Mouse (Mus musculus) forelimb bud, embryonic 11.5 days (tissue): ENCODE measurements around the gene Nemp1.
A peak's percentile ranks its signal among the peaks of the same experiment; 100 is the strongest.

Experiments used
- DNase-seq: peaks from one replicate; pipeline ENCODE4 v3.0.0-alpha.2; 2012; ENCODE audit warnings: low read depth, low spot score

Nemp1 gene

DNA sequence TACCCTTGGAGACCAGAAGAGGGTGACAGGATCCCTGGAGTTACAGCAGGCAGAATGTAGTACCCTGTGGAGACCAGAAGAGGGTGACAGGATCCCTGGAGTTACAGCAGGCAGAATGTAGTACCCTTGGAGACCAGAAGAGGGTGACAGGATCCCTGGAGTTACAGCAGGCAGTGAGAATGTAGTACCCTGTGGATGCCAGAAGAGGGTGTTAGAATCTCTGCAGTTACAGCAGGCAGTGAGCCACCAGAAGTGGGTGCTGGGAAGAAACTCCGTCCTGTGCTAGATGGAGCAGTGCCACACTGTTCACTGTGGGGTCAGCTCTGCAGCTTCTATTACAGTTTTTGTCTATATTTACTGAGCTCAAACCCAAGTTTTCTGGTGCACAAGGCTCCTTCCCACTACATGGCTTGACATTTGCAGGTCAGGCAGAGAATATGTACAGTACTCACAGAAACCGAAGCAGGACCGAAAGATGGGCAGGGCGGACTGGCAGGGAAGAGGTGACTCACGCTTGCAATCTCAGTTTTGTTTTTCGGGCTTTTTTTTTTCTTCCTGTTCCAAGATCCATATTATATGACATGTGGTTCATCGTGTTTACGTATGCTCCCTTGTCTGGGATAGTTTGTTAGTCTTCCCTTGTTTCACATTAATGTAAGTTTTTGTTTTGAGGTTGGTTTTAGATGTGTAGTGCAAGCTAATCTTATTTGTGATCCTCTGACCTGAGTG lies 8.3 kb downstream of the Nemp1 start:
- DNase-seq, result peak; percentile 83

- no peak for DNase-seq
These were observed 9.2 kb downstream of the Nemp1 start for GRCm38 (mm10) chr10:127675859-127676398.

- DNase-seq, result peak; percentile 98
These were observed 10.2 kb downstream of the Nemp1 start for GRCm38 (mm10) chr10:127676691-127677548.

DNA sequence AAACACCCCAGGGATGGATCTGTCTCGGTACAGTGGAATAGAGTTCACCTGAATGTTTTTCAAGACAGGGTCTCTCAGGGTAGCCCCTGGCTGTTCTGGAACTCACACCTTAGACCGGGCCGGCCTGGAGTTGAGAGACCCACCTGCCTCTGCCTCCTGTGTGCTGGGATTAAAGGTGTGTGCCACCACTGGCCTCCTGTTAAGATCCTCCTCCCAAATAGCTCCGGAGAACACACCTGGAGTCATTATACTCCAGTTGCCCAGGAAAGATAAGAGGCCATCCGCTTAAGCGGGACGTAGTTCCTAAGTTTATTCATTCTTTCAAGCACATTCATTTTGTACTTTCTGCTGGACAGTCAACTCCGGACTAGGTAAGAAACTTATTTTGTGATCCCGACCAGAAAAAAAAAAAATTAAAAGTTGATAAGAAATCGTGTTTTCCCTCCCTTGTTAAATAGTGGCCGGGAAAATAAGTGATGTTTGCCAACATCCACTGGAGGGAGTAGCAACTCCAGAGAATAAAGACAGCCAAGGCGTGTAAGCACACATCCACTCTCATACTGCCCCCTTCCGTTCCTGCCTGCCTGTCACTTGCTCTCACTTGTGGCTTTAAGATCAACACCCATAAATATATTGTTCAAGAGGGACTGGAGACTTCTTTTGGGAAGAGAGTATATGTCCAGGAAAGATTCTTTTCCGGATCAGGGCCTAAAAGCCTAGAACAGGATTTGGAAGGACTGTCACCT lies 11.1 kb downstream of the Nemp1 start:
- peak; percentile 71 for DNase-seq

GRCm38 (mm10) chr10:127679208-127679607 lies 12.5 kb downstream of the Nemp1 start:
- no peak for DNase-seq

DNA sequence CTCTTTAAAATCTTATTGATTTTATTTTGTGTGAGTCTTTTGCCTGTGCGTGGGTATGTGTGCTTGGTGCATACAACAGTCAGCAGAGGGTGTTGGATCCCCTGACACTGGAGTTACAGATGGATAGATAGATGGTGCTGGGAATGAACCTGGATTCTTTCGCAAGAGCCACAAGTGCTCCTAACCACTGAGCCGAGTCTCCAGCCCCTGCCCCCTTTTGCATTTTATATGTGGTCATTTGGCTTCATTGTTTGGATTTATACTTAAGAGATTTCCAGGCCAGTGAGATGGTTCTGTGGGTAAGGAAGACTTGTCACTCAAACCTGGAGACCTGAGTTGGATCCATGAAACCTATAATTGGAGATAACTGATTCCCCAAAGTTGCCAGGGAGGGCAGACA lies 13.2 kb downstream of the Nemp1 start:
- DNase-seq, result no peak

- no peak for DNase-seq
These were observed 16.2 kb downstream of the Nemp1 start for GRCm38 (mm10) chr10:127682886-127683285.

GRCm38 (mm10) chr10:127691053-127691452 lies 24.4 kb downstream of the Nemp1 start:
- no peak for DNase-seq

DNA sequence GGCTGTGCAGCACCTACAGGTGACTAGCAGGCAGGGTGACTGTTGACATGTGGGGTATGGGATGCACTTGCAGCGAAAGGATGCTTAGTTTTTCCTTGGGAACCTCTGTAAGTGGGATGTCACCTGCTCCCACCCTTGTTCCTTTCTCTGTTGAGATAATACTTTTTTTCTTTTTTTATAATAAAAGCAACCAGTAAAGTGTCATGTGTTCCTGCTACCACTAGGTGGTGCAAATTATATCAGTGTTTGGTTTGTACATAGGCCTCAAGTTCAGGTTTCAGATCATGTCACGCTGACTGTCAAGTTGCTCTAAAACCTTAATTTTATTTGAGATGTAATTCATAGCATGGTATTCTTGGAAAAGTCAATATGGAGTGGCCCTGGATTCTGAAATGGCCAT lies 27.9 kb downstream of the Nemp1 start:
- no peak for DNase-seq

DNA sequence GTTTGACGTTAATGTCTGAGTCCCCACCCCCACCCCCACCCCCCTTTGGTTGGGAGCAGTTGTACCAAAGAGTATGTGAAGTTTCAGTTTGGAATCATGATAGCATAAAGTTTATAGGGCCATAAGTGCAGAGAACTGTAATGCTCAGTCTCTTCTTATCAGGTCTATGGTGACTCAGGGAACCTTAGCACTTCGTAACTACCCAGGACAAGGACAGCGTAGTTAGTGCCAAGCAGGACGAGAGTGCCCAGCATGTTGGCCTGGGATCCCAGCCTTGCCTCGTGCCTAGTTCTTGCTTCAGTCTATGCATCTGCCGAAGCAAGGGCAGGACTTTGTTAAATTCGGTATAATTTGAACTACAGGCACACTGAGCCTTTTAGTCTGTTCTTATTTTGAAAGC lies 29.1 kb downstream of the Nemp1 start:
- no peak for DNase-seq

GRCm38 (mm10) chr10:127698966-127699365 lies 32.3 kb downstream of the Nemp1 start:
- DNase-seq, result no peak

- no peak for DNase-seq
These were observed 36.6 kb downstream of the Nemp1 start for GRCm38 (mm10) chr10:127703299-127703698.

GRCm38 (mm10) chr10:127704293-127704692 lies 37.6 kb downstream of the Nemp1 start:
- DNase-seq, result no peak

GRCm38 (mm10) chr10:127704766-127705220 lies 38.1 kb downstream of the Nemp1 start, which contains the start of gene Myo1a:
TSS of gene Myo1a (plus strand) at chr10:127705170.
- DNase-seq, result no peak

DNA sequence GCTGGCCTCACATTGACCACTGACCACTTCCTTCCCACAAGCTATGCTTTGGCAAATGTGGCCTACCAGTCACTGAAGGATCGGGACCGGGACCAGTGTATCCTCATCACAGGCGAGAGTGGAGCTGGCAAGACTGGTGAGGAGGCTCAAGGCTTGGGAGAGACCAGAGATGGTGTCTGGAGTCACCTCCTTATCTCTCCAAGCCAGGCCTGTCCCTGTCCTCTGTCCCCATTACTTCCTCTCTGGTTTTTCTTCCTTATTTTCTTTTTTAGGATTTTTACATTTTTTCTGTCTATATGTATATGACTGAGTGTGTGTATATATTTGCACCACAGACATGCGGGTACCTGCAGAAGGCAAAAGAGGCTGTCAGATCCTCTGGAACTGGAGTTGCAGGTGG lies 39.1 kb downstream of the Nemp1 start:
- no peak for DNase-seq

DNA sequence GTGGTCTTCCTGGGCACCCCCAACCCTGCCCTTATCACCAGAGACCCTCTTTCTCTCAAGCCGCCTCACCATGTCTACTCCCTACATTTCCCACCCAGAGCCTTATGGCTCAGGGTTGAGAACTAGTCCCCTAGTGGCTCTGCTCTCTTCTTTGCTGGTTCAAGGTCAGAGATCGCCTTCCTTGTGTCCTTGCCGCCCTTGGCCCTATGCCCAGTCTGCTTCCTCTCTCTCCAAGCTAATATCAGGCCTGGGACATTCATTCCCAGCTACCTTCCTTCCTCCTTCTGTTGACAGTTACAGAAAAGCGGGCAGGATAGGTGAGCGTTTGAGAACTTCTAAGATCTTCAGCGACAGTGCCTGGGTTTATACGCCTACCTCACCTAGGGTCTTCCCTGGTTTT lies 41.0 kb downstream of the Nemp1 start:
- no peak for DNase-seq

DNA sequence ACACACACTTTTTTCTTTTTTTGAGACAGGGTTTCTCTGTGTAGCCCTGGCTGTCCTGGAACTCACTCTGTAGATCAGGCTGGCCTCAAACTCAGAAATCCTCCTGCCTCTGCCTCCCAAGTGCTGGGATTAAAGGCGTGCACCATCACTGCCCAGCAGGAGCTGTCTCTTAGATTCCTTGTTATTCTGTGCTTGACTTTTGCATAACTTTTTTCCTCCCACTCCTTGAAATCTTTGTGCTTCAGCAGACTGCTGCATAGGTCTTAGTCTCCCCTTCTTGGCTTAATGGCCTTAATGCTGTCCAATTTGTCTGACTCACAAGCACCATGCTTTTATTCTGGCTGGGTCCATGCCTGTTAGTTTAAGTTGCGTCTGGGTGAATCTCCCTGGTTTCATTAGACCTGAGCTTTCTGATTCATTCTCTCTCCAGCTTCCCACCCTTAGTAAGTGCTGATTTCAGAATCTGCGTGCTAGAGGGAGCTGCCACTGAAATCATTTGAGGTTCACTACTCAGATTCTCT lies 42.2 kb downstream of the Nemp1 start:
- no peak for DNase-seq

DNA sequence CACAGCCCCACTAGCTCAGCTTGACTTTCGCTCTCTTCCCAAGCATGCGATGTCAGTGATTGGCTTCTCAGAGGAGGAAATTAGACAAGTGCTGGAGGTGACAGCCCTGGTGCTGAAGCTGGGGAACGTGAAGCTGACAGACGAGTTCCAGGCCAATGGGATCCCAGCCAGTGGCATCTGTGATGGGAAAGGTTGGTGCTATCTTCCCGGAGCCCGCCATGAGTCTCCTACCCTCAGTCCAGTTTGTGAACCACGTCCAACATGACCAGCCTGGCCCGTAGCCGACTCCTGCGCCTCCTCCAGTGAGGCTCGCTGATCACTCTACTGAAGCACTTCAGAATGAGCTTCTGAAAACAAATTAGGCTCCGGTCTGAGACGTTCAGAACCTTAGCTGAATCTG lies 43.6 kb downstream of the Nemp1 start:
- DNase-seq, result no peak

DNA sequence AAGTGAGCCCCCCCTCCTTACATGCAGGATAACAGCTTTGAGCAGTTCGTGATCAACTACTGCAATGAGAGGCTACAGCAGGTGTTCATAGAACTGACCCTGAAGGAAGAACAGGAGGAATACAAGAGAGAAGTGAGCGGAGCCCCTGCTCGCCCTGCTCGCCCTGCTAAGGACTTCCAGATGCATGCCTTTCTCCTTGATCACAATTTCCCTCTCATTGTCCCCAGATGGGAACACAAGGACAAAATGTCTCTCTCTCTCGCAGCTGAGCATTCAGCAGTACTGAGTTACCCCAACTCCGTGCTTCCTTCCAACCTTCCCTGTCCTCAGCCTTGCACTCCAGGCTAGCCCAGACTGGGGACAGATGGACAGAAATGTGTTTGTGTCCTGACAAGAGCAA lies 46.0 kb downstream of the Nemp1 start:
- peak; percentile 64 for DNase-seq

DNA sequence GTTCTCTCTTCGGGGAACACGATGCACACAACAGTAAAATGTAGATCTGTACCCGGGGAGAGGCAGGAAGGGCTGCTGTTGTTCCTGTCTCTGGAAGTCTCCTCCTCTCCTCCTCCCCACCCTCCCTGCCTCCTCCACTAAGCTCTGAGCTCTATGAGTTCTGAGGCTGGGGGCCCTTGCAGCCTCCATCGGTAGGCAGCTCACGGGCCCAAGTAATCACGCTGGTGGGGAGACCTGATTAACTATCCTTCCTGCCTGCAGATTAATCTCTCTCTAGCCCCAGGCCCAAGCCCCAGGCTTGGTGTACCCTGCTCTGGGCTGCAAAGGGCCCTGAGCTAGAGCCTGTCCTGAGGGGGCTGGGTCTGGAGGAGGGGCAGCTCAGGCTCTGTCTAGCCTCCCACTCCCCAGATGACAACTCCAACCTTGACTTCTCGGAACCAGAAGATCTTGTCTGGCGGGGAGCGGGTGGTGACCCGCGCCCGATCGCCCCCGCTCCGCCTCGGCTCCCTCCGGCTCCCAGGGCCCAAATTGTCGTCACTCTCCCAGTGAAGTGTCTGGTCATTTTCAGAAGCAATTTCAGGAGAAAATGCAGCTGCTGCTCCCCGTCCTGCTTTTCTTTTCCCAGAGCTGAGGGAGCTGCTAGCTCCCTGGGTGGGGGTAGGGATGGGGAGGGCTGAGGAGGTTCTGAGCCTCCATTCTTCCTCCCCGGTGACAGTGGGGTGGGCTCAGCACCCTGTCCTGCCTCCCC lies 55.1 kb downstream of the Nemp1 start:
- no peak for DNase-seq

- DNase-seq, result no peak
These were observed 57.5 kb downstream of the Nemp1 start, which contains the start of gene Tac2 for GRCm38 (mm10) chr10:127724178-127724577. TSS of gene Tac2 (plus strand) at chr10:127724478.
